Mouse (Mus musculus) MEL (cell line): ENCODE data around the gene Pon3. TPM values are rescaled to one million over a fixed set of nuclear protein-coding genes. Genes with fewer than 3 reads are reported as not detected.

Experiments
- DNase-seq: peaks from one replicate; pipeline ENCODE4 v3.0.0; 2011; ENCODE audit warnings: low read depth, low spot score
- H3K27ac ChIP-seq: 2 replicates; pipeline ENCODE4 v1.5.1; 2012; ENCODE audit warnings: low read depth, mild to moderate bottlenecking, control low read depth, low read length, moderate library complexity; ENCODE audit not compliant: control insufficient read depth
- H3K27me3 ChIP-seq, 2 experiments: fragments of 150-350 bp in 1 of 2; sonication (generic) in 1 of 2; 2 replicates each; pipeline ENCODE4 v1.6.1; 2012; ENCODE audit warnings: low read length in 2 of 2, mild to moderate bottlenecking in 2 of 2, improper control_type of control experiment in 1 of 2, moderate library complexity in 1 of 2; ENCODE audit not compliant: insufficient read depth in 2 of 2, control insufficient read depth in 1 of 2
- H3K36me3 ChIP-seq, 2 experiments: 2 replicates each; pipeline ENCODE4 v1.6.1; 2012 to 2014; ENCODE audit warnings: low read length in 2 of 2, improper control_type of control experiment in 1 of 2, inconsistent platforms in 1 of 2, mild to moderate bottlenecking in 1 of 2; ENCODE audit not compliant: insufficient read depth in 2 of 2, control insufficient read depth in 1 of 2
- H3K4me1 ChIP-seq, 2 experiments: fragments of 150-350 bp in 1 of 2; sonication (generic) in 1 of 2; 2 replicates each; pipeline ENCODE4 v1.6.1; 2012; ENCODE audit warnings: low read length in 2 of 2, improper control_type of control experiment in 1 of 2, mild to moderate bottlenecking in 1 of 2; ENCODE audit not compliant: insufficient read depth in 2 of 2, control insufficient read depth in 1 of 2
- H3K4me3 ChIP-seq, 2 experiments: fragments of 150-350 bp in 1 of 2; sonication (generic) in 1 of 2; 2 replicates each; pipeline ENCODE4 v1.5.1; 2012; ENCODE audit warnings: low read depth in 2 of 2, low read length in 2 of 2, mild to moderate bottlenecking in 2 of 2, moderate library complexity in 2 of 2, control low read depth in 1 of 2, improper control_type of control experiment in 1 of 2; ENCODE audit not compliant: control insufficient read depth in 1 of 2, insufficient read depth in 1 of 2
- H3K79me2 ChIP-seq: 2 replicates; pipeline ENCODE4 v1.6.1; 2012; ENCODE audit warnings: mild to moderate bottlenecking, low read length, moderate library complexity; ENCODE audit not compliant: control insufficient read depth, poor library complexity, insufficient read depth
- H3K9ac ChIP-seq: 2 replicates; pipeline ENCODE4 v1.6.1; 2012; ENCODE audit warnings: low read depth, mild to moderate bottlenecking, control low read depth, low read length, moderate library complexity; ENCODE audit not compliant: control insufficient read depth, poor library complexity, severe bottlenecking
- H3K9me3 ChIP-seq: fragments of 150-350 bp; sonication (generic); replicated peaks from 2 replicates; pipeline ENCODE4 v1.6.1; 2012; ENCODE audit warnings: mild to moderate bottlenecking, low read length, improper control_type of control experiment, moderate library complexity; ENCODE audit not compliant: insufficient read depth
- BHLHE40 ChIP-seq: IDR thresholded peaks from 2 replicates; pipeline ENCODE4 v1.6.1; 2012; ENCODE audit warnings: low read depth, mild to moderate bottlenecking, inconsistent platforms, low read length, improper control_type of control experiment, borderline replicate concordance
- CHD1 ChIP-seq: IDR thresholded peaks from 2 replicates; pipeline ENCODE4 v1.6.1; 2012; ENCODE audit warnings: low read depth, mild to moderate bottlenecking, inconsistent platforms, low read length, improper control_type of control experiment
- CHD2 ChIP-seq: IDR thresholded peaks from 2 replicates; pipeline ENCODE4 v1.6.1; 2011; ENCODE audit warnings: low read length, improper control_type of control experiment
- CTCF ChIP-seq, 3 experiments: IDR thresholded peaks in 2 of 3; conservative IDR thresholded peaks in 1 of 3; 2 replicates each; pipeline ENCODE4 v1.5.1; 2011 to 2012; ENCODE audit warnings: low read length in 3 of 3, low read depth in 2 of 3, mild to moderate bottlenecking in 2 of 3, improper control_type of control experiment in 1 of 3, inconsistent platforms in 1 of 3, mixed read lengths in 1 of 3, moderate library complexity in 1 of 3; ENCODE audit not compliant: control insufficient read depth in 1 of 3, insufficient read depth in 1 of 3, poor library complexity in 1 of 3, severe bottlenecking in 1 of 3
- EP300 ChIP-seq, 2 experiments: IDR thresholded peaks; 2 replicates each; pipeline ENCODE4 v1.6.1; 2011; ENCODE audit warnings: improper control_type of control experiment in 2 of 2, low read length in 2 of 2, low read depth in 1 of 2, mild to moderate bottlenecking in 1 of 2
- ETS1 ChIP-seq: IDR thresholded peaks from 2 replicates; pipeline ENCODE4 v1.6.1; 2012; ENCODE audit warnings: low read depth, mild to moderate bottlenecking, inconsistent platforms, low read length, improper control_type of control experiment, moderate library complexity
- HCFC1 ChIP-seq: IDR thresholded peaks from 2 replicates; pipeline ENCODE4 v1.6.1; 2012; ENCODE audit warnings: low read depth, mild to moderate bottlenecking, inconsistent platforms, low read length, improper control_type of control experiment, moderate library complexity
- JUND ChIP-seq: IDR thresholded peaks from 2 replicates; pipeline ENCODE4 v1.6.1; 2011; ENCODE audit warnings: low read depth, mild to moderate bottlenecking, improper control_type of control experiment, low read length
- KAT2A ChIP-seq: conservative IDR thresholded peaks from 2 replicates; pipeline ENCODE4 v1.6.1; 2012; ENCODE audit warnings: low read depth, low read length, improper control_type of control experiment, inconsistent platforms
- MAZ ChIP-seq: IDR thresholded peaks from 2 replicates; pipeline ENCODE4 v1.6.1; 2012; ENCODE audit warnings: low read depth, mild to moderate bottlenecking, inconsistent platforms, low read length, improper control_type of control experiment
- MEF2A ChIP-seq: IDR thresholded peaks from 2 replicates; pipeline ENCODE4 v1.6.1; 2014; ENCODE audit warnings: low read depth, mild to moderate bottlenecking, inconsistent platforms, low read length, improper control_type of control experiment; ENCODE audit not compliant: poor library complexity, insufficient replicate concordance, severe bottlenecking; ENCODE audit errors: extremely low read depth
- MXI1 ChIP-seq: IDR thresholded peaks from 2 replicates; pipeline ENCODE4 v1.6.1; 2011; ENCODE audit warnings: mild to moderate bottlenecking, low read depth, low read length, improper control_type of control experiment
- MYB ChIP-seq: IDR thresholded peaks from 2 replicates; pipeline ENCODE4 v1.6.1; 2011; ENCODE audit warnings: mild to moderate bottlenecking, low read depth, low read length, improper control_type of control experiment
- MYC ChIP-seq: IDR thresholded peaks from 2 replicates; pipeline ENCODE4 v1.6.1; 2011; ENCODE audit warnings: low read depth, mild to moderate bottlenecking, low read length, improper control_type of control experiment, moderate library complexity
- NRF1 ChIP-seq: IDR thresholded peaks from 2 replicates; pipeline ENCODE4 v1.6.1; 2014; ENCODE audit warnings: low read depth, mild to moderate bottlenecking, inconsistent platforms, low read length, improper control_type of control experiment, moderate library complexity; ENCODE audit not compliant: poor library complexity, insufficient read depth, severe bottlenecking
- POLR2A ChIP-seq, 2 experiments: IDR thresholded peaks; 2 replicates each; pipeline ENCODE4 v1.6.1; 2011 to 2012; ENCODE audit warnings: low read length in 2 of 2, mild to moderate bottlenecking in 2 of 2, control low read depth in 1 of 2, improper control_type of control experiment in 1 of 2, low read depth in 1 of 2, moderate library complexity in 1 of 2; ENCODE audit not compliant: control insufficient read depth in 1 of 2, insufficient read depth in 1 of 2, poor library complexity in 1 of 2
- POLR2AphosphoS2 ChIP-seq: IDR thresholded peaks from 2 replicates; pipeline ENCODE4 v1.6.1; 2011; ENCODE audit warnings: low read length, improper control_type of control experiment
- RAD21 ChIP-seq: IDR thresholded peaks from 2 replicates; pipeline ENCODE4 v1.6.1; 2011; ENCODE audit warnings: mild to moderate bottlenecking, low read depth, low read length, improper control_type of control experiment
- RCOR1 ChIP-seq: IDR thresholded peaks from 2 replicates; pipeline ENCODE4 v1.6.1; 2012; ENCODE audit warnings: low read depth, mild to moderate bottlenecking, inconsistent platforms, low read length, improper control_type of control experiment
- SMC3 ChIP-seq: IDR thresholded peaks from 2 replicates; pipeline ENCODE4 v1.6.1; 2011; ENCODE audit warnings: low read depth, low read length, improper control_type of control experiment
- TAL1 ChIP-seq: IDR thresholded peaks from 2 replicates; pipeline ENCODE4 v1.6.1; 2012; ENCODE audit warnings: mild to moderate bottlenecking, inconsistent platforms, low read length, moderate library complexity, mixed read lengths
- TCF12 ChIP-seq: IDR thresholded peaks from 2 replicates; pipeline ENCODE4 v1.6.1; 2014; ENCODE audit warnings: low read depth, mild to moderate bottlenecking, inconsistent platforms, low read length, improper control_type of control experiment, moderate library complexity
- USF1 ChIP-seq: IDR thresholded peaks from 2 replicates; pipeline ENCODE4 v1.6.1; 2014; ENCODE audit warnings: low read depth, mild to moderate bottlenecking, inconsistent platforms, low read length, improper control_type of control experiment, moderate library complexity
- USF2 ChIP-seq, 2 experiments: IDR thresholded peaks; 2 replicates each; pipeline ENCODE4 v1.6.1; 2011 to 2012; ENCODE audit warnings: improper control_type of control experiment in 2 of 2, low read length in 2 of 2, borderline replicate concordance in 1 of 2, inconsistent platforms in 1 of 2, low read depth in 1 of 2, mild to moderate bottlenecking in 1 of 2; ENCODE audit not compliant: insufficient read depth in 1 of 2
- ZC3H11A ChIP-seq: IDR thresholded peaks from 2 replicates; pipeline ENCODE4 v1.6.1; 2012; ENCODE audit warnings: low read depth, mild to moderate bottlenecking, inconsistent platforms, low read length, improper control_type of control experiment
- ZMIZ1 ChIP-seq: IDR thresholded peaks from 2 replicates; pipeline ENCODE4 v1.6.1; 2012; ENCODE audit warnings: low read depth, mild to moderate bottlenecking, inconsistent platforms, low read length, improper control_type of control experiment, moderate library complexity
- ZNF384 ChIP-seq: IDR thresholded peaks from 2 replicates; pipeline ENCODE4 v1.6.1; 2012; ENCODE audit warnings: low read depth, mild to moderate bottlenecking, inconsistent platforms, low read length, improper control_type of control experiment
- polyA plus RNA-seq, 2 experiments: library from polyadenylated mRNA; stranded (reverse) in 1 of 2; unstranded in 1 of 2; fragments of >175 nt in 1 of 2; fragments of >200 nt in 1 of 2; gene quantifications; 2 replicates each; pipeline versions ENCODE4 v1.2.1 to v1.2.4; 2012; ENCODE audit warnings: low replicate concordance in 2 of 2, low read depth in 1 of 2; ENCODE audit not compliant: insufficient read length in 2 of 2, insufficient read depth in 1 of 2, missing spikeins in 1 of 2
- total RNA-seq: library from RNA; depleted of rRNA; stranded (reverse); fragments of 300-350 nt; gene quantifications from 2 replicates; pipeline ENCODE4 v1.2.3, GENCODE M21; 2012

Pon3 gene
- total and polyA plus RNA-seq, 3 experiments: 2.9 to 5.9 TPM; not detected in 1

GRCm38 (mm10) chr6:5190761-5191160 lies 65.3 kb downstream of the Pon3 start:
- DNase-seq: no peak
- H3K9me3 ChIP-seq: no peaks in the 10 kb centered on the region
- H3K4me3 ChIP-seq: no peak overlapping the region
- H3K9ac ChIP-seq: no peak overlapping the region
- no peaks in the 10 kb centered on the region for H3K79me2 ChIP-seq
- H3K27me3 ChIP-seq: peaks cover 4 to 9% of the 10 kb centered on the region in 2 experiments
- H3K4me1 ChIP-seq: no peaks in the 10 kb centered on the region
- no peak overlapping the region for H3K27ac ChIP-seq
- H3K36me3 ChIP-seq: no peaks in the 10 kb centered on the region
- TF ChIP-seq ZC3H11A (no peak), MYB (no peak), JUND (no peak), USF2 (IDR thresholded peaks at IDR 0.05; ENCODE audit: borderline replicate concordance in 1 of 2, insufficient read depth in 1 of 2, low read depth in 1 of 2, low read length in 2 of 2) (no peak), RAD21 (no peak), BHLHE40 (no peak), MAZ (no peak), CHD1 (no peak), MXI1 (no peak), MEF2A (no peak), SMC3 (no peak), MYC (no peak), ZMIZ1 (no peak), TCF12 (no peak), USF1 (no peak), HCFC1 (no peak), NRF1 (no peak), CTCF (IDR thresholded peaks at IDR 0.05 in 2 of 3, conservative IDR thresholded peaks at IDR 0.05 in 1 of 3; ENCODE audit: control insufficient read depth in 1 of 3, insufficient read depth in 1 of 3, low read depth in 2 of 3, low read length in 3 of 3, poor library complexity in 1 of 3, severe bottlenecking in 1 of 3) (no peak), CHD2 (no peak)

- H3K9me3 ChIP-seq: no peaks in the 10 kb centered on the region
- no peak for DNase-seq
- no peak overlapping the region for H3K9ac ChIP-seq
- no peaks in the 10 kb centered on the region for H3K36me3 ChIP-seq
- H3K27ac ChIP-seq: no peak overlapping the region
- no peaks in the 10 kb centered on the region for H3K4me1 ChIP-seq
- H3K27me3 ChIP-seq: peaks cover 7% of the 10 kb centered on the region in 2 experiments
- TF ChIP-seq TAL1 (no peak), EP300 (IDR thresholded peaks at IDR 0.05; ENCODE audit: low read depth in 1 of 2, low read length in 2 of 2) (no peak), JUND (no peak), NRF1 (no peak), CHD1 (no peak), RCOR1 (no peak), HCFC1 (no peak), POLR2A (IDR thresholded peaks at IDR 0.05; ENCODE audit: control insufficient read depth in 1 of 2, insufficient read depth in 1 of 2, low read depth in 1 of 2, low read length in 2 of 2, poor library complexity in 1 of 2) (no peak), POLR2AphosphoS2 (no peak), MAZ (no peak), MYB (no peak), CTCF (IDR thresholded peaks at IDR 0.05 in 2 of 3, conservative IDR thresholded peaks at IDR 0.05 in 1 of 3; ENCODE audit: control insufficient read depth in 1 of 3, insufficient read depth in 1 of 3, low read depth in 2 of 3, low read length in 3 of 3, poor library complexity in 1 of 3, severe bottlenecking in 1 of 3) (no peak), RAD21 (no peak), ZMIZ1 (no peak), ZNF384 (no peak), MYC (no peak), TCF12 (no peak), ETS1 (no peak), KAT2A (no peak)
- H3K4me3 ChIP-seq: no peak overlapping the region
- H3K79me2 ChIP-seq: no peaks in the 10 kb centered on the region
Measured at GRCm38 (mm10) chr6:5189507-5189906, 66.6 kb downstream of the Pon3 start.
